18 mouse cellular contexts compared by ENCODE assay signal in the genomic region with DNA sequence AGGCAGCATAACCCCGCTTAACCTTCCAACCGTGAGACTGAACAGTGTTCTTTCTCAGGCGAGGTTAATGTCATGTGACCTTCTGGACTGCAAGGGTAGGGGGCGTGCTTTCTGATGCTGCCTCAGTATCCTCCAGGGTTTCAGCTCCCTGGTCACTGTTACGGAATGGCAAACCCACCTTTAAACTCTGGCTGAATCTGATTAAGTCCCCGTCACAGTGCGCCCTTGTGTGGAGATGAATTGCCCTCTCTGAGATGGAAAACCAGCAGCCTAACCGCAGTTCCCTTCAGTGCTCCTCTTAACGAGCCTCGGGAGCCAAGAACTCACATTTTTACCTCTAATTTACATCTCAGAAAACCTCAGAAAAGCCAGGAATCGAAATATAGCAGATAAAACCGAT.
DNase-seq lines count a peak whose midpoint lies in the region; ATAC-seq lines count a peak whose summit lies in the region.
"Had no signal": no experiment of that assay in that cellular context is flagged by ENCODE, and none has a peak within 500 bp of the region (broad histone marks: within the 10 kb centered on the region; RNA-seq: fewer than 3 reads in every experiment).

No protein-coding gene starts in this region.

- H3K9me3 ChIP-seq in forebrain, embryonic 15.5 days, result no peaks in the 10 kb centered on the region
- no peaks in the 10 kb centered on the region for H3K9me3 ChIP-seq in forebrain, embryonic 16.5 days (ENCODE audit: control insufficient read depth, low read length)
- no peaks in the 10 kb centered on the region for H3K9me3 ChIP-seq in liver, embryonic 11.5 days (ENCODE audit: control insufficient read depth, low read length)
- no peaks in the 10 kb centered on the region for H3K9me3 ChIP-seq in liver, embryonic 12.5 days (replicated peaks)
- no peaks in the 10 kb centered on the region for H3K9me3 ChIP-seq in limb, embryonic 13.5 days
- H3K9me3 ChIP-seq: heart, embryonic 15.5 days had no signal

- H3K4me1 ChIP-seq in forebrain, embryonic 15.5 days, result peaks cover 50% of the 10 kb centered on the region
- H3K4me1 ChIP-seq in forebrain, embryonic 16.5 days (replicated peaks; ENCODE audit: control insufficient read depth, insufficient read depth, low read length), result peaks cover 17% of the 10 kb centered on the region
- no peaks in the 10 kb centered on the region for H3K4me1 ChIP-seq in liver, embryonic 11.5 days (replicated peaks; ENCODE audit: control insufficient read depth, insufficient read depth, low read length)
- no peaks in the 10 kb centered on the region; the same call in 1 of the 2 replicates for H3K4me1 ChIP-seq in liver, embryonic 12.5 days
- H3K4me1 ChIP-seq in limb, embryonic 13.5 days, result peaks cover 25% of the 10 kb centered on the region
- H3K4me1 ChIP-seq: heart, embryonic 15.5 days had no signal

- no peak for ATAC-seq in forebrain, embryonic 15.5 days (replicated peaks)
- no peak for ATAC-seq in forebrain, embryonic 16.5 days
- ATAC-seq in liver, embryonic 11.5 days (replicated peaks; ENCODE audit: low FRiP score), result no peak
- no peak for ATAC-seq in liver, embryonic 12.5 days
- ATAC-seq in limb, embryonic 13.5 days (ENCODE audit: low FRiP score, low read depth), result peak; percentile 44; the same call in 1 of the 2 replicates
- ATAC-seq: inflammation-experienced regulatory T-cells, adult 6 months had no signal

- no peaks in the 10 kb centered on the region for H3K36me3 ChIP-seq in forebrain, embryonic 15.5 days
- H3K36me3 ChIP-seq in forebrain, embryonic 16.5 days (ENCODE audit: control insufficient read depth, insufficient read depth), result no peaks in the 10 kb centered on the region
- no peaks in the 10 kb centered on the region for H3K36me3 ChIP-seq in liver, embryonic 11.5 days (ENCODE audit: control insufficient read depth, insufficient read depth, low read length)
- H3K36me3 ChIP-seq in liver, embryonic 12.5 days, result no peaks in the 10 kb centered on the region
- H3K36me3 ChIP-seq in limb, embryonic 13.5 days, result no peaks in the 10 kb centered on the region
- H3K36me3 ChIP-seq: heart, embryonic 15.5 days had no signal

- H3K4me2 ChIP-seq in forebrain, embryonic 15.5 days (replicated peaks), result no peak overlapping the region
- no peak overlapping the region for H3K4me2 ChIP-seq in forebrain, embryonic 16.5 days (ENCODE audit: low read length)
- H3K4me2 ChIP-seq in liver, embryonic 11.5 days, result no peak overlapping the region
- no peak overlapping the region for H3K4me2 ChIP-seq in liver, embryonic 12.5 days
- no peak overlapping the region for H3K4me2 ChIP-seq in limb, embryonic 13.5 days (replicated peaks)
- H3K4me2 ChIP-seq: heart, embryonic 15.5 days had no signal

- no peak overlapping the region for H3K9ac ChIP-seq in forebrain, embryonic 15.5 days (replicated peaks)
- H3K9ac ChIP-seq in forebrain, embryonic 16.5 days (replicated peaks; ENCODE audit: low read depth, low read length), result no peak overlapping the region
- no peak overlapping the region for H3K9ac ChIP-seq in liver, embryonic 11.5 days (ENCODE audit: low read depth, low read length)
- H3K9ac ChIP-seq in liver, embryonic 12.5 days, result no peak overlapping the region
- H3K9ac ChIP-seq in limb, embryonic 13.5 days, result no peak overlapping the region
- H3K9ac ChIP-seq: heart, embryonic 15.5 days; liver, embryonic 14.5 days had no signal

- no peaks in the 10 kb centered on the region for H3K27me3 ChIP-seq in forebrain, embryonic 15.5 days
- H3K27me3 ChIP-seq in forebrain, embryonic 16.5 days (replicated peaks; ENCODE audit: control insufficient read depth, insufficient read depth, low read length), result no peaks in the 10 kb centered on the region
- H3K27me3 ChIP-seq in liver, embryonic 11.5 days (replicated peaks; ENCODE audit: control insufficient read depth, insufficient read depth, low read length), result no peaks in the 10 kb centered on the region
- no peaks in the 10 kb centered on the region for H3K27me3 ChIP-seq in liver, embryonic 12.5 days (replicated peaks)
- peaks cover 4% of the 10 kb centered on the region; the same call in 1 of the 2 replicates for H3K27me3 ChIP-seq in limb, embryonic 13.5 days
- H3K27me3 ChIP-seq: heart, embryonic 15.5 days had no signal

- no peak overlapping the region for H3K4me3 ChIP-seq in forebrain, embryonic 15.5 days
- no peak overlapping the region for H3K4me3 ChIP-seq in forebrain, embryonic 16.5 days (replicated peaks; ENCODE audit: low read length)
- no peak overlapping the region for H3K4me3 ChIP-seq in liver, embryonic 11.5 days (ENCODE audit: low read depth, low read length)
- H3K4me3 ChIP-seq in liver, embryonic 12.5 days, result no peak overlapping the region
- H3K4me3 ChIP-seq in limb, embryonic 13.5 days, result no peak overlapping the region
- H3K4me3 ChIP-seq: heart, embryonic 15.5 days had no signal

- peak overlapping the region; percentile 72; the same call in 1 of the 2 replicates for H3K27ac ChIP-seq in forebrain, embryonic 15.5 days (replicated peaks)
- H3K27ac ChIP-seq in forebrain, embryonic 16.5 days (ENCODE audit: low read length), result no peak overlapping the region
- H3K27ac ChIP-seq in liver, embryonic 11.5 days (ENCODE audit: low read depth, low read length), result no peak overlapping the region
- no peak overlapping the region for H3K27ac ChIP-seq in liver, embryonic 12.5 days
- peak overlapping the region; percentile 69; the same call in 1 of the 2 replicates for H3K27ac ChIP-seq in limb, embryonic 13.5 days
- H3K27ac ChIP-seq: heart, embryonic 15.5 days; liver, embryonic 14.5 days had no signal

- 28% methylated on average over 12 of the region's 12 CpGs for WGBS in forebrain, embryonic 15.5 days
- WGBS in forebrain, embryonic 16.5 days, result 27% methylated on average over 12 of the region's 12 CpGs
- WGBS in liver, embryonic 11.5 days, result 53% methylated on average over 12 of the region's 12 CpGs
- 49% methylated on average over 12 of the region's 12 CpGs for whole genome bisulfite sequencing in liver, embryonic 12.5 days (ENCODE audit: insufficient replicate concordance)
- 25% methylated on average over 12 of the region's 12 CpGs for WGBS in limb, embryonic 13.5 days

- DNase-seq in liver, embryonic 11.5 days (ENCODE audit: low spot score), result peak; percentile 27
- peak; percentile 35 for DNase-seq in embryo, embryonic 9.5 days (ENCODE audit: extremely low spot score)
- no peak for DNase-seq in cerebellum, adult 11 months
- DNase-seq in urinary bladder, adult 2 months (ENCODE audit: low spot score), result no peak
- DNase-seq: adrenal gland, postnatal 10 days; cerebellum, postnatal 36 days; kidney, postnatal 10 days; lung, postnatal 10 days; retina, postnatal 1 day; spleen, adult 18-20 months; thymus, postnatal 25 days had no signal

Comparison
In these comparisons a context has a peak if more than half of its experiments do, and no peak if none do; other contexts are left out.
1. H3K27ac ChIP-seq: peak in forebrain, embryonic 15.5 days (single experiment) and limb, embryonic 13.5 days (single experiment); none in forebrain, embryonic 16.5 days (single experiment), liver, embryonic 11.5 days (single experiment) and liver, embryonic 12.5 days (single experiment).
2. DNase-seq: peak in liver, embryonic 11.5 days (single experiment) and embryo, embryonic 9.5 days (single experiment); none in cerebellum, adult 11 months (single experiment) and urinary bladder, adult 2 months (single experiment).